Mouse (Mus musculus) MEL (cell line): ENCODE data around the gene Rac2.

Experiments
- HCFC1 ChIP-seq: IDR thresholded peaks from 2 replicates; pipeline ENCODE4 v1.6.1; 2012; ENCODE audit warnings: low read depth, mild to moderate bottlenecking, inconsistent platforms, low read length, improper control_type of control experiment, moderate library complexity
- ZC3H11A ChIP-seq: IDR thresholded peaks from 2 replicates; pipeline ENCODE4 v1.6.1; 2012; ENCODE audit warnings: low read depth, mild to moderate bottlenecking, inconsistent platforms, low read length, improper control_type of control experiment

GRCm38 (mm10) chr15:78604255-78604654, 31.7 kb upstream of the Rac2 start:
- TF ChIP-seq ZC3H11A (no peak), HCFC1 (no peak)
